Mouse (Mus musculus): ENCODE results near the gene Galc. TPM values are rescaled to one million over a fixed set of nuclear protein-coding genes. Genes with fewer than 3 reads are reported as not detected.
A peak's percentile ranks its signal among the peaks of the same experiment; 100 is the strongest.

Galc gene
- 0.76 and 1.8 TPM in 2 replicates for polyA plus RNA-seq (2012; rRNA removed)

DNA sequence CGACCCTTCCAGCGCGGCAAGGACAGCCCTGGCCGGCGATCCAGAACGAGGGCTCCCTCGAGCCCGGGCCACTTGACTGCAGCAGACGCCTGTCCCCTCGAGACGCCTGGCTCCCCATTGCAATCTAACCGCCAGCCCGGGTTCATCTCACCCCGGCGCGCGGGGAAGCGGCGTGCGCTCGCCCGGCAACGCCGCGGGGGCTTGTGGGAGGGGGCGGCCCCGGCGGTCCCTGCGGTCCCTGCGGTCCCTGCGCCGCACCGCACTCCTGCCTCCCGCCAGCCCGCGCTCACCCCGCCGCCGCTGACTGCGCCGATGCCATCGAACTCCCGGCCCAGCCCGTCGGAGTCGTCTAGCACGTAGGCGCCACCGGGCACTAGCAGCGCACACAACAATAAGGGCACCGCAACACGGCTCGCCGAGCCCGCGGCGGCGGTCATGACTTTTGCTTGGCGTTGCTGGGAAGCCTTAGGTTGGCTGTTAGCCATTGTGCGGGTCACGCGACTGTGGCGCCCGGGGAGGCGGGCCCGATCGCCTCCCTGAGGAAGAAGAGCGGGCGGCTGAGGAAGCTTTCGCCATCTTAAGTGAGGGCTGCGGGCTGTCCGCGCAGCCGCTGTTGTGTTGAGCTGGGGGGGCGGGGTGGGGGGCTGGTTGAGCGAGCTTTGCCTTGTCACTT is at the start of gene Galc:
Gene Galc (minus strand): TSS at position 615 of the 673 bp plus-strand sequence.
- TF ChIP-seq POLR2A (IDR thresholded peaks at IDR 0.05; ENCODE audit: low read depth, low read length), result no peak
- no peak for TF ChIP-seq CTCF (IDR thresholded peaks at IDR 0.05; ENCODE audit: extremely low read depth, insufficient read length, insufficient replicate concordance, low read depth, low read length)
- Histone ChIP-seq H3K27ac (ENCODE audit: insufficient read depth, low read depth, low read length) (peak within 1 kb of the TSS; percentile 41), H3K36me3 (ENCODE audit: control insufficient read depth, insufficient read depth, low read length) (no peaks in the 10 kb centered on the region), H3K4me3 (ENCODE audit: low read depth, low read length) (peak within 1 kb of the TSS; percentile 94), H3K4me1 (ENCODE audit: control insufficient read depth, insufficient read depth, insufficient read length, low read length) (no peaks in the 10 kb centered on the region), H3K27me3 (ENCODE audit: control insufficient read depth, insufficient read depth, low read length) (no peaks in the 10 kb centered on the region)
- WGBS, result under 1% methylated on average over 76 of the region's 76 CpGs

GRCm38 (mm10) chr12:98307179-98307915 is 48.1 kb upstream of the Galc start:
- H3K27me3 ChIP-seq (ENCODE audit: control insufficient read depth, insufficient read depth, low read length), result no peaks in the 10 kb centered on the region
- H3K4me1 ChIP-seq (ENCODE audit: control insufficient read depth, insufficient read depth, insufficient read length, low read length), result no peaks in the 10 kb centered on the region
- 83% methylated on average over 7 of the region's 7 CpGs for WGBS
- TF ChIP-seq CTCF (IDR thresholded peaks at IDR 0.05; ENCODE audit: extremely low read depth, insufficient read length, insufficient replicate concordance, low read depth, low read length) (no peak), POLR2A (IDR thresholded peaks at IDR 0.05; ENCODE audit: low read depth, low read length) (no peak)
- no peak overlapping the region for H3K27ac ChIP-seq (ENCODE audit: insufficient read depth, low read depth, low read length)
- H3K36me3 ChIP-seq (ENCODE audit: control insufficient read depth, insufficient read depth, low read length), result no peaks in the 10 kb centered on the region
- no peak overlapping the region for H3K4me3 ChIP-seq (ENCODE audit: low read depth, low read length)

- no peak for TF ChIP-seq CTCF (IDR thresholded peaks at IDR 0.05; ENCODE audit: extremely low read depth, insufficient read length, insufficient replicate concordance, low read depth, low read length)
- TF ChIP-seq POLR2A (IDR thresholded peaks at IDR 0.05; ENCODE audit: low read depth, low read length), result no peak
- no peak overlapping the region for H3K4me3 ChIP-seq (ENCODE audit: low read depth, low read length)
- H3K27ac ChIP-seq (ENCODE audit: insufficient read depth, low read depth, low read length), result no peak overlapping the region
- no peaks in the 10 kb centered on the region for H3K4me1 ChIP-seq (ENCODE audit: control insufficient read depth, insufficient read depth, insufficient read length, low read length)
- H3K27me3 ChIP-seq (ENCODE audit: control insufficient read depth, insufficient read depth, low read length), result no peaks in the 10 kb centered on the region
- WGBS, result 94% methylated on average over 1 of the region's 1 CpGs
- no peaks in the 10 kb centered on the region for H3K36me3 ChIP-seq (ENCODE audit: control insufficient read depth, insufficient read depth, low read length)
Measured at GRCm38 (mm10) chr12:98303013-98303412, 43.8 kb upstream of the Galc start.

DNA sequence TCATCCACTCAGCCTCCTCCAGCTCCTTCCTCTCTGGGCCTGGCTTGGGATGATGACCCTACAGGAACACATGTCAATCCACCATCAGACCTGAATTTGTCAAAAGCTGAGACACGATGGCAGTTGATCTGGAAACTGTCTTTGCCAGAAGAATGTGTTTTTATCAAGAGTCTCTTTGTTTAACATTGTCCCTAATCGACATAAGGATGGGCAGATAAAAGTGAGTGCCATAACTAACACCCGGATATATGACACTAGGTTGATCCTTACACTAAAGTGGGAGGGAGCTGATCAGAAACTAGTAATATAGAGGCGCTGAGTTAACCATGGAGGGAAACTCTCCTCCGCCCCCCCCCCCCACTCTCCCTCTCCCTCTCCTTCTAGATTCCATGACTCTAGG is 42.7 kb upstream of the Galc start:
- Histone ChIP-seq H3K27ac (ENCODE audit: insufficient read depth, low read depth, low read length) (no peak overlapping the region), H3K4me3 (ENCODE audit: low read depth, low read length) (no peak overlapping the region), H3K36me3 (ENCODE audit: control insufficient read depth, insufficient read depth, low read length) (no peaks in the 10 kb centered on the region), H3K4me1 (ENCODE audit: control insufficient read depth, insufficient read depth, insufficient read length, low read length) (no peaks in the 10 kb centered on the region), H3K27me3 (ENCODE audit: control insufficient read depth, insufficient read depth, low read length) (no peaks in the 10 kb centered on the region)
- TF ChIP-seq CTCF (IDR thresholded peaks at IDR 0.05; ENCODE audit: extremely low read depth, insufficient read length, insufficient replicate concordance, low read depth, low read length) (no peak), POLR2A (IDR thresholded peaks at IDR 0.05; ENCODE audit: low read depth, low read length) (no peak)
- WGBS, result 70% methylated on average over 5 of the region's 5 CpGs

DNA sequence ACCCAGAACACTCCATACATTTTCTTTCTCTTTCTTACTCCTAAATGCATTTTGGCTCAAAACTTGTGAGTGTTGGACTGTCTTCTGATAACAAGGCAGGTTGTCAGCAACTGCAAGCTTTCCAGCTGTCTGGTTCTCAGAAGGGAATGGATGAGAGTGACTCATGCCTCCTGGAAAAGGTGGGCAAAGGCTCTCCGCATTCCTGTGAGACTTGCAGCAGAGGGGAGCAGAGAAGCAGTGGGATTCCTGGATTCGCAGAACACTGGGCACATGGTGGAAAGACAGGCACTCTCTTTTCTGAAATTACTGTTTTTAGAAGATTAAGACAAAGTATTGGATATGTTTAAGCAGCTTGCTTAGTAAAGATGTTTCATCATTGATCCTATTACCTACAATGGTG is 35.0 kb upstream of the Galc start:
- Histone ChIP-seq H3K36me3 (ENCODE audit: control insufficient read depth, insufficient read depth, low read length) (no peaks in the 10 kb centered on the region), H3K4me1 (ENCODE audit: control insufficient read depth, insufficient read depth, insufficient read length, low read length) (no peaks in the 10 kb centered on the region), H3K4me3 (ENCODE audit: low read depth, low read length) (no peak overlapping the region), H3K27ac (ENCODE audit: insufficient read depth, low read depth, low read length) (no peak overlapping the region), H3K27me3 (ENCODE audit: control insufficient read depth, insufficient read depth, low read length) (no peaks in the 10 kb centered on the region)
- 88% methylated on average over 2 of the region's 2 CpGs for WGBS
- TF ChIP-seq POLR2A (IDR thresholded peaks at IDR 0.05; ENCODE audit: low read depth, low read length) (no peak), CTCF (IDR thresholded peaks at IDR 0.05; ENCODE audit: extremely low read depth, insufficient read length, insufficient replicate concordance, low read depth, low read length) (no peak)

GRCm38 (mm10) chr12:98292278-98292677 is 33.0 kb upstream of the Galc start:
- no peak overlapping the region for H3K4me3 ChIP-seq (ENCODE audit: low read depth, low read length)
- H3K36me3 ChIP-seq (ENCODE audit: control insufficient read depth, insufficient read depth, low read length), result no peaks in the 10 kb centered on the region
- WGBS, result 44% methylated on average over 4 of the region's 4 CpGs
- no peaks in the 10 kb centered on the region for H3K4me1 ChIP-seq (ENCODE audit: control insufficient read depth, insufficient read depth, insufficient read length, low read length)
- H3K27ac ChIP-seq (ENCODE audit: insufficient read depth, low read depth, low read length), result no peak overlapping the region
- H3K27me3 ChIP-seq (ENCODE audit: control insufficient read depth, insufficient read depth, low read length), result no peaks in the 10 kb centered on the region
- no peak for TF ChIP-seq POLR2A (IDR thresholded peaks at IDR 0.05; ENCODE audit: low read depth, low read length)
- no peak for TF ChIP-seq CTCF (IDR thresholded peaks at IDR 0.05; ENCODE audit: extremely low read depth, insufficient read length, insufficient replicate concordance, low read depth, low read length)

DNA sequence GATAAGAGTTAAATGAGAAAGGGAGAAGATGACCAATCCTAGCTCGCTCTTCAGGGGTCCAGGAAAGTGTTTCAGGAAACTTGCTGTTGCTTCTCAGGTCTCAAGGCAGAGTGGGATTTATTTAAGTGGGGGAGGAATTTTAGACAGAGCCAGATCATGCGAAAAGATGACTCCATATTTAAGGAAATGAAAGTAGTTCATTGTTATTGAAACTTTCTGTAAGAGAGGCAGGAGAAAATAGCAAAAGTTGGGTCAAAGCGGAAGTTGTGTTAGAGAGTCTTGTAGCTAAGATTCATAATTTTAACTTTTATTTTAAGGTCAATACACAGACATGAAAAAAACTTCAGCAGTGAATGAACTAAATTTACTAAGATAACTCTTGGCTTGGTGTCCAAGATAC is 31.2 kb upstream of the Galc start:
- no peaks in the 10 kb centered on the region for H3K4me1 ChIP-seq (ENCODE audit: control insufficient read depth, insufficient read depth, insufficient read length, low read length)
- 68% methylated on average over 3 of the region's 3 CpGs for WGBS

More for the DNA sequence above, 31.2 kb upstream of the Galc start:
- TF ChIP-seq POLR2A (IDR thresholded peaks at IDR 0.05; ENCODE audit: low read depth, low read length), result no peak
- TF ChIP-seq CTCF (IDR thresholded peaks at IDR 0.05; ENCODE audit: extremely low read depth, insufficient read length, insufficient replicate concordance, low read depth, low read length), result no peak
- no peak overlapping the region for H3K27ac ChIP-seq (ENCODE audit: insufficient read depth, low read depth, low read length)
- H3K27me3 ChIP-seq (ENCODE audit: control insufficient read depth, insufficient read depth, low read length), result no peaks in the 10 kb centered on the region
- H3K4me3 ChIP-seq (ENCODE audit: low read depth, low read length), result no peak overlapping the region
- H3K36me3 ChIP-seq (ENCODE audit: control insufficient read depth, insufficient read depth, low read length), result no peaks in the 10 kb centered on the region
